Mouse (Mus musculus) layer of hippocampus, postnatal 10 days (tissue): Measurements from ENCODE around the gene Mad2l2. TPM values are rescaled to one million over a fixed set of nuclear protein-coding genes. Genes with fewer than 3 reads are reported as not detected.

ENCODE experiments used
- DNase-seq, 2 experiments: peaks; one replicate each; pipeline ENCODE4 v3.0.0; 2021; ENCODE audit warnings: low spot score in 2 of 2
- long read RNA-seq: library from polyadenylated mRNA; stranded (forward); transcript quantifications from one replicate; pipeline ENCODE4 v2.0.0, GENCODE M21; 2023
- total RNA-seq, 2 experiments: library from RNA; stranded (reverse); gene quantifications; 2 replicates each; pipeline ENCODE4 v1.2.3; 2021

The Mad2l2 gene
- 10 to 100 TPM; 24.1 to 26.5 TPM for total RNA-seq
- long read RNA-seq, transcript Mad2l2-201 (8 exons, 1,535 nt) = major isoform, 19 of 46 reads
- long read RNA-seq, transcript Mad2l2-202 (10 exons, 1,162 nt) = minor isoform, 9 of 46 reads
- long read RNA-seq, partial matches to known transcripts = 3 of 46 reads
- long read RNA-seq, other reads (novel, unspliced or antisense) = 12 of 46 reads

GRCm38 (mm10) chr4:148130133-148130532, at the start of gene Mad2l2:
Gene Mad2l2, plus strand, starts transcription at chr4:148130384.
- no peak for DNase-seq

DNA sequence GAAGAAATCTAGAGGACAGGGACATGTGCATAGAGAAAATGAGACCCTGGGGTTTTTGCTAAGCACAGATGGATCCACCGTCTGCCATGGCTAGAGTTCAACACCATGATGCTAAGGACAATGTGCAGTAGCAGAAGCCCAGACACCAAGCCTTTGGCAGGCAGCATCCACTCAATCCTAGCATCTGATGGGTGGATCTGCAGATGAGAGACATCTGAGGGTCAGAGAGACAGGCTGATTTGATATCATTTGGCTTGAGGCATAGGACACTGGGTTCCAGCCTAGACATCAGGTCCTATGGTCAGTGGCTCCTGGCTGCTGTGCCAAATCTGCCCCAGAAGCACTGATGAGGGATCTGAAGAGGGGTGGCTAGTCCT, 49.6 kb upstream of the Mad2l2 start:
- DNase-seq = no peak

GRCm38 (mm10) chr4:148081201-148081600, 49.0 kb upstream of the Mad2l2 start:
- DNase-seq = no peak

- peak; percentile 77 to 79 for DNase-seq
Measured at GRCm38 (mm10) chr4:148082257-148083044, 47.7 kb upstream of the Mad2l2 start.

DNA sequence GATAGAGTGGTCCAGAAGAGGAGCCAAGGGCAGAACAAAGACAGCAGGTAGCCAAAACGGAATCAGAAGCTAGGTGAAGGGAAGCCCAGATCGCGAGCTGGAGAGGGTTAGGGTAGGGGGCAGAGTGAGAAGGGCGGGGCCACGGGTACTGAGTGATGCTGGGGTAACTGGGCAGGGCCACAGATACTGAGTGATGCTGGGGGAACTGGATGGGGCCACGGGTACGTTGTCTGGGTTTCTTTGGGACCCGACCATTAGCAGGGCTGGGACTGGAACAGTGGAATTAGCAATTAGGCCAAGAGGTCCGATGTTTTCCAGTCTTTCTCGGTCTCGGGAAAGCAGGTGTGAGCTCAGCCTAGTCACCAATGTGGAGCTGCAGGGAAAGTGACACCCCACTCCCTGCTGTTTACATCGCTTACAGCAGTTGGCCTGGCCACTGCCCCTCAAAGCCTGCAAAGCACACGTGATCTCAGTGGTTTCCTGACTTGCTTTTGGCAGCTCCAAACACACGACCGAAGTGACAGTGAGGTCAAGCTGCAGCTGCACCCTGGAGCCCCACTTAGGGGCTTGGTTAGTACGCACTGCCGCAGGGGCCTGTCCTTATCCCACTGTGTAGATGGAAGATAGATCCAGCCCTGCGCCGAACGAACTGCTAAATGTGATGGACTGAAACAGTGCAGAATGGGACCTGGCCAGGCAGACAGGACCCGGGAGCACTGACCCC, 46.8 kb upstream of the Mad2l2 start:
- no peak for DNase-seq

GRCm38 (mm10) chr4:148084261-148084714, 45.9 kb upstream of the Mad2l2 start:
- no peak for DNase-seq

DNA sequence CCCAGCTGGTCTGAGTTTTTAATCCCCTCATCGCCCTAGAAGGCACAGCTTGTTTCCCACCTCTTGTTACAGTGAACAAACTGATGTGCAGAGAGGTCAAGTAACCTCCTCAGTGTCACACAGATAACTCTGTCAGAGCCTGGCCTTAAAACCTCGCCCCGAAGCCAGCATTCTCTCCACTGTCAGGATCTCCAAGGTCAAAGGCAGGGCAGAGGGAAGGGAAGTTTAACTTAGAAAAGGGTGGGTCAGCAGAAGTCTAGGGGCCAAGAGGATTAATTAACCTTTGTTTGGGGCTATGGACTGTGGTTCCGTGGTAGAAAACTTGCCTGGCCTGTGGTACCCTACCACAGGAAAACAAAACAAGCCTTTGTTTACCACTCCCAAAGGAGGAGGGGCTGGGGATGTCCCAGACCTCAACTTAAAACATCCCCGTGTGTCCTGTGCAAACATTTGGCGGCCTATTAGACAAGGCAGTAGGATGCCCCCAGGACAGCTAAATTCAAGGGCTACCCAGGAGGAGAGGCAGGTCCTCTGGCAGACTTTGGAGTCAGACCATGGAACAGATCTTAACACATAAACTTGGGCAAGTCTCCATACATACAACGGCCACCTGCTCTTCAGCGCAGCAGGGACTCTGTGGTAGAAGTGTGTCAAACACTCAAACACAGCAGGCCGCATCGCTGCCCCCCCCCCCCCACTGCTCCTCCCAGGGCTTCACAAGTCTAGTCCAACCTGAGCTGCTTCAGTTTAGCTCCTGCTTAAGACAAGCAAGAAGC, 44.9 kb upstream of the Mad2l2 start:
- no peak for DNase-seq

GRCm38 (mm10) chr4:148085907-148086305, 44.3 kb upstream of the Mad2l2 start:
- DNase-seq = no peak

GRCm38 (mm10) chr4:148087091-148087906, 42.9 kb upstream of the Mad2l2 start:
- no peak for DNase-seq

DNA sequence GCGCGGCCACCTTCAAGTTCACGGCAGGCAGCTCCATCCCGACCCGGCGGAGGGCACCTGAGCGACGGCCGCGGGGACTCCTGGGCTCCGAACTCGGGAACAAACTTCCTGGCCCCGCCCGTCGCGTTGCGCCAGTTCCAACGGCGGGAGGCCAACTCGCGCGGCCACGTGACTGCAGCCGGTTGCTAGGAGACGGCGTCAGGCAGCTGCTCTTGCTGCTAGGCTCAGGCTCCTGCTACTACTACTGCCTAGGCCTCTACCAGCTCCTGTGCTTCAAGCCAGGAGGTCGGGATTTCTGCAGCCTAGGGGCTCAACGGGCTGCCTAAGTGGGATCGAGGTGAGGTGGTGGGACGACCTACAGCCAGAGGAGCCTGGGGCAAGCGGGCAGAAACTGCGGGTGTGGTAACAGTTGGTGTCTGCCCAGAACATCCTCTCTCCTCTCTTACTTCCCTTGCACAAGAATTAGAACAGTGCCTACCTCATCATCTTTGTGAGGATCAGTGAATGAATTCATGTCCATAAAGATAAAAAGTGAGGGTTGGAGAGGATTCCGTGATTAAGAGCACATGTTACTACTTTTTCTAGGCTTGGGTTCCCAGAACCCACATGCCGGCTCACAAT, 42.2 kb upstream of the Mad2l2 start, which contains the start of gene Agtrap:
TSS of gene Agtrap (minus strand) at position 125 of the 621 bp plus-strand sequence.
- peak; percentile 93 to 95 for DNase-seq

- no peak for DNase-seq
Measured at GRCm38 (mm10) chr4:148089166-148089565, 41.0 kb upstream of the Mad2l2 start.

GRCm38 (mm10) chr4:148091181-148091580, 39.0 kb upstream of the Mad2l2 start:
- no peak for DNase-seq

- DNase-seq = no peak
Measured at GRCm38 (mm10) chr4:148092551-148093271, 37.5 kb upstream of the Mad2l2 start.

DNA sequence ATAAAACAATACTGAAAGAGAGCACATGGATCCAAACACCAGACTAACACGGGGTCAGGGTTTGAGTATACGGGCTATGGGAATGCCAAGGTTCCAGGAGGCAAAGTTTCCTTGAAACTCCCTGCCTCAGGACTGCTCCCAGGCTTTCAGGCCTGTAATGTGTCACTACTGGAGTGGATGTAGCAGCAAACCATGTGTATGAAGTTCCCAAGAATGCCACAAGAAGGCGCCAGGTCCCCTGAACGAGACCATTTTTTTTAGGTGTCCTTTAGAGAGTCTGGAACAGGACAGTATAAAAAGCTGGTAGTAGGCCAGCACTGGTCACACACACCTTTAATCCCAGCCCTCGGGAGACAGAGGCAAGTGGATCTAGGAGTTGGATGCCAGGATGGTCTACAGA, 36.0 kb upstream of the Mad2l2 start:
- no peak for DNase-seq

- DNase-seq = no peak
Measured at GRCm38 (mm10) chr4:148095081-148095480, 35.1 kb upstream of the Mad2l2 start.

DNA sequence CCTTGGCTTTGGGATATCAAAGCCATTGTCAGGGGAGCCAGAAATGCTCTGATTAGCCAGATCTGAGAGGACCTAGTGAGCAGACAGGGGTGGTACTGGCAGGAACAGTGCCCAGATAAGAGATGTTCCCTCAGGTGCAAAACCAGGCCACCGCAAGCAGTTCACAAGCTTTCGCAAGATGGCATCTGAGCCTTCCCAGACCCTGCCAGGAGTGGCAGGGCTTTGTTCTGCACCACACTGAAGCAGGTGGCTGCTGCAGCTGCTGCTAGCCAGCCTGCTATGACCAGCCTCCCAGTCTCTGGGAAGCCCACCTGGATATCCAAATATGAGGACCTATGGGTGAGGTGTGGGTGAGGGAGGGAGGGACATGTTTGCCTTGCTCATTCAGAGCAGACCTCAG, 32.2 kb upstream of the Mad2l2 start:
- DNase-seq = no peak

DNA sequence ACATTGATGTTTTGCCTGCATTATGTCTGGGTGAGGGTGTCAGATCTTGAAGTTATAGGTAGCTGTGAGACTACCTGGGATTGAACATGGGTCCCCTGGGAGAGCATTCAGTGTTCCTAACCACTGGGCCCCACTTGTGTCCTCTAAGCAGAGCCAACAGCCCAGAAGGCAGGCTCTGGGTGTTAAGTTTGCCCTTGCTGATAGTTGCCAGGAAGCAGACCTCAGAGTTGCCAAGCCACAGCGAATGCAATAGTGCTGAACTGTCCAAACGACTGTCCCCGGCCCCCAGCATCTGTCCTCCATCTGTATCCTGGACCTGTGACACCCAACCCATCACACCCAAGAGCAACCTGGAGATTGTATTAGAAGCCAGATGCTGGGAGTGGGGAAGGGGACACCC, 31.5 kb upstream of the Mad2l2 start:
- DNase-seq = no peak

DNA sequence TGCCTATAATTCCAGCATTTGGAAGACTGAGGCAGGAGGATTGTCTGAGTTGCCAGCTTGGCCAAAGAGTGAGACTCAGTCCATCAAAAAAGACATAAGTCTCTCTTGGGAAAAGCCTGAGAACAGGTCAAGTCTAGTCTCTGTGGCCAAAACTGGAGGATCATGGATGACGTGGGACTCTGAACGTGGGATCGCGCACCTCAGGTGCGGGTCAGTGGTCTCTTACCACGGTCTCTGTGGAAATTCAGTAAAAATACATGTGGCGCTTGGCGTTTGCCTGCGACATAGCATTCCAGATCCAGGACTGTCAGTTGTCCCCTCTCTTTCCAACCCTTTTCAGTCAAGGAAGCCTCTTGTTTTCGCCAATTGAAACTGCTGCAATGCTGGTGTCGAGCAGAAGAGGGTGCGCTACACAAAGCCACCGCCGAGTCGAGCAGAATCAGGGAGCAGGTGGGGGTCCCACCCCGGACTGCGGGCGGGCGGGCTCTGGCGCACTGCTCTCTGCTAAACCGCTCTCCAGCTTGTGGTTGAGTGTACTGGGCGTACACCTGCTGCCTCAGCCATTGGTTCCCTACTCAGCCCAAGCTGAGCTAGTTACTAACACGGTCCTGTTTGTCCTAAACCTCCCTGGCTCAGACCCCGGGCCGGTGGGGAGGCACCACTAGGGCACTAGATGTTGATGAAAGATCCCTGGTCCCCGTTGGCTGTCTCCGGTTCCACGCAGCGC, 28.2 kb upstream of the Mad2l2 start:
- DNase-seq = peak; percentile 87 to 90

GRCm38 (mm10) chr4:148104146-148104545, 26.0 kb upstream of the Mad2l2 start:
- DNase-seq = no peak
